Mouse (Mus musculus) neural tube, embryonic 10.5 days (tissue): ENCODE results near the gene Nup107.
"Not testable (repeated sequence)": the region's sequence is repeated elsewhere in the genome, so short reads cannot be mapped to it uniquely, and the experiment has no call there.

Source experiments
- DNase-seq: peaks from one replicate; pipeline ENCODE4 v3.0.0-alpha.2; 2017; ENCODE audit warnings: low spot score; ENCODE audit errors: extremely low spot score

The Nup107 gene

GRCm38 (mm10) chr10:117724136-117724718, 68.3 kb downstream of the Nup107 start:
- no peak for DNase-seq

- no peak for DNase-seq
These were observed 74.1 kb downstream of the Nup107 start for GRCm38 (mm10) chr10:117718161-117719119.

- DNase-seq: peak; percentile 33
These were observed 74.9 kb downstream of the Nup107 start for GRCm38 (mm10) chr10:117717583-117717982.

GRCm38 (mm10) chr10:117716686-117717085, 75.8 kb downstream of the Nup107 start:
- no peak for DNase-seq

DNA sequence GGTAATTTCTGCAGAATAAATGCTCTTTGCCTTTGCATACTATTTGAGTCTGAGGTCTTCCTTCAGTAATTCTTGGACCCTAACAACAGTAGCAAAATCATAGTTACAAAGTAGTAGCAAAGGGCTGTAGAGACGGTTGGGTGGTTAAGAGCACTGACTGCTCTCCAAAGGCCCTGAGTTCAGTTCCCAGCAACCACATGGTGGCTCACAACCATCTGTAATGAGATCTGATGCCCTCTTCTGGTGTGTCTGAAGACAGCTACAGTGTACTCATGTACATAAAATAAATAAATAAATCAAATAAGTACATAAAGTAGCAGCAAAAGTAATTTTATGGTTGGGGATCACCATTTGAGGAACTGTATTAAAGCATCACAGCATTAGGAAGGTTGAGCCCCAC, 76.9 kb downstream of the Nup107 start:
- not testable (repeated sequence) for DNase-seq

DNA sequence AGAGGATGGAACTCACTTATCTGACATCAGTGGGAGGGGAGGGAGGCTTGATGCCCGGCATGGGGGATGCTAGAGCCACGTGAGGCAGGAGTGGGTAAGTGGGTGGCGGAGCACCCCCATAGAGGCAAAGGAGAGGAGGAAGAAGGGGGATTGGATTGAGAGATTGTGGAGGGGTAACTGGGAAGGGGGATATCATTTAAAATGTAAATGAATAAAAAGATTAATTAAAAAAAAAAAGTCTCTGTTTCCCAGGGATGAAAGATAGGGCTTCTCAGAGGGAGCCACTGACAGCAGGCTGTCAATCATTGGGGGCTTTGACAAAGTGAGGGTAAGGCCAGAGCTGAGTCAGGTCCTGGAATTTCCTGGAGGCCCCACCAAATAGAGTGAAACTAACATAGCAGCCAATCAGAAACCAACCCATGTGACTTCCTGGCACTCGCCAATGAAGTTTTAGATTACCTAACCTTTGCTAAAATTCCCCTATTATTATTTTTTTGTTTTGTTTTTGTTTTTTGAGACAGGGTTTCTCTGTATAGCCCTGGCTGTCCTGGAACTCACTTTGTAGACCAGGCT, 77.5 kb downstream of the Nup107 start:
- no peak for DNase-seq

- no peak for DNase-seq
These were observed 78.4 kb downstream of the Nup107 start for GRCm38 (mm10) chr10:117714048-117714545.

- no peak for DNase-seq
These were observed 79.0 kb downstream of the Nup107 start for GRCm38 (mm10) chr10:117713466-117713865.

GRCm38 (mm10) chr10:117712871-117713270, 79.6 kb downstream of the Nup107 start:
- no peak for DNase-seq

GRCm38 (mm10) chr10:117712191-117712754, 80.2 kb downstream of the Nup107 start:
- DNase-seq: no peak

DNA sequence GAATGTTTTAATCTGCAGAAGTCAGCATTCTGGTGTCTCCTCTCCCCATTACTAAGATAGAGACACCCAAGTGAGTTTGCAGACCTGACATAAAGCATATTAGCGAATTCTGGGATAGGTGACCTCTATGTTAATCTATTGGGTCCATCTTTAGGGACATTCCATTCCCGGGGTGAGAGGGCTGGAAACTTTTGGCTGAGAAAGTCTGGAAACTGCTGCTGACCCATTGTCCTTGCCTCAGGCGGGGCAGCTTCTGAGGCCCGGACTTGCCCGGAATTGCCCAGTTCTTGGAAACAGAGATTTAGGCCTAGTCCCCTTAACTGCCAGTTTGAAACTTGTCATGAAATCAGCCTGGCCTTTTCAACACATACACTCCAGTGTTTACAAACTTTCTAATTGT, 81.1 kb downstream of the Nup107 start:
- no peak for DNase-seq

GRCm38 (mm10) chr10:117710604-117711141, 81.8 kb downstream of the Nup107 start, which contains the start of gene Mdm2:
Gene Mdm2, minus strand, starts transcription at chr10:117710758.
- DNase-seq: peak; percentile 99

DNA sequence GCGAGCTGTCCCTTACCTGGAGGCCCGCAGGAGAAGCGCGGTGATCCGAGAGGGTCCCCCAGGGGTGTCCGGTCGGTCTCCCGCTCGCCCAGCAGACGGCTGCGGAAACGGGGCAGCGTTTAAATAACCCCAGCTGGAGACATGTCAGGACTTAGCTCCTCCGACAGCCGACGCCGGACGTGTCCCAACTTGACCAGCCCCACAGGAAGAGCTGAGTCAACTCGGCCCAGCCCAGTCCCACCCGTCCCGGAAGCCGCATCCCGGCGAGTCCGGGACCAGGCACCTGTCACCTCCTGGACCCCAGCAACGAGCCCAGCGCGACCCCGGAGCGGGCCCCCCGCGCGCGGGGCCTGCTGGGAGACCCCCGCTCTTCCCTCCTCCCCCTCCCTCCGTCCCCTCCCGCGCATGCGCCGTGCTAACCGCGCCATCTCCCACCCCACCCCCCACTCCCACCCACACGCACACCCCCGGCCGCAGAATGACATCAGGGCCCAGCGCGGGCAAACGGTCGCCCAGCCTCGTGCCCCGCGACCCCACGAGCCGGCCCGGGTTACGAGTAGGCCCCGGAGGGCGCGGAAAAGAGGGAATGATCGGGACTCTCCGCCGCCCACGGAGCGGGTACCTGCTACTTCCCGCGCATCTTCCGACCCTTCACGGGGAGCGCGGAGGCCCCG, 82.4 kb downstream of the Nup107 start:
- DNase-seq: peak; percentile 91

GRCm38 (mm10) chr10:117709326-117709830, 83.1 kb downstream of the Nup107 start:
- DNase-seq: no peak

DNA sequence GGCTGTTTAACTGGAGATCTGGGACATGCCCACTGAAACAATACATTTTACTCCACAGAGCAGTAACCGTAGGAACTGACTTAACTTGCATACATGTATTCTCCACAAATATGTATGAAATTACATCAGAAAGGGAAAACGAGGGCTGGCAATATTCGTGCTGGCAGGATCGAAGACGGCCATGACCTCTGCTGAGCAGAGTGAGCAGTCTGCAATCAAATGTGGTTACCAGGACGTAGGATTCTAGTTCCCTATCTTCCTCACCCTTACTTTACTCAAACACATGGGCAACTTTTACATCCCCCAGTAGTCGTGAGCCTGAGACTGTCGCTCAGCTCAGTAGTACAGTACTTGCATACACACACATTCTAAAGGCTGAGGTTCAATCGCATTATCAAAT, 83.6 kb downstream of the Nup107 start:
- DNase-seq: no peak

- no peak for DNase-seq
These were observed 84.1 kb downstream of the Nup107 start for GRCm38 (mm10) chr10:117708376-117708775.

GRCm38 (mm10) chr10:117707114-117707838, 85.2 kb downstream of the Nup107 start:
- DNase-seq: no peak

GRCm38 (mm10) chr10:117706440-117706839, 86.1 kb downstream of the Nup107 start:
- DNase-seq: no peak

GRCm38 (mm10) chr10:117705806-117706205, 86.7 kb downstream of the Nup107 start:
- no peak for DNase-seq

DNA sequence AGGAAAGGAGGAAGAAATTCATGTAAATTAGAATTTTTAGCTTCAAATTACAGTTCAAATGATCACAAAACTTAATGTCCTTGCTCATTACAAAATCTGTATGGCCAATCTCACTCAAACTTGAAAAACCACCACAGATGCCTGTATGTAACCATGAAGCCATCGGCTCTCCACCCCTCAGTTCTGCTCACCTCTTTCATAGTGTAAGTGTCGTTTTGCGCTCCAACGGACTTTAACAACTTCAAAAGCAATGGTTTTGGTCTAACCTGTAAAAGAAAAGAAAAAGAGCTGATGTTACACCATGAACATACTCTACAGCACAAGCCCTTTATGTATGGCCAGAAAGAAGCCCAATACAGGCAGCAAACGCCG, 87.6 kb downstream of the Nup107 start:
- DNase-seq: no peak
